Mouse (Mus musculus): ENCODE results near the gene Them5. TPM values are rescaled to one million over a fixed set of nuclear protein-coding genes. Genes with fewer than 3 reads are reported as not detected.

Them5 gene
- polyA plus RNA-seq, 1 experiment from 2014 or later = 0.06 TPM

- no peak for DNase-seq (ENCODE audit: low read depth, low spot score)
- peaks cover 8% of the 10 kb centered on the region for H3K27me3 ChIP-seq
- no peak for TF ChIP-seq CTCF (IDR thresholded peaks at IDR 0.05)
- in situ Hi-C loops (cut with MboI; ENCODE audit: low pct_unique_long_range_greater_than_20kb) = no loop called here
- ChIA-PET POLR2A (no interaction called here), CTCF (interaction anchor here (1.0 to 3.4 kb wide), 5 partner anchors 10 to 63 kb away, joined by 3 to 15 read pairs (median 4); no protein-coding TSS in a partner anchor)
- ATAC-seq = no peak
These were observed 51.1 kb downstream of the Them5 start for GRCm38 (mm10) chr3:94393049-94393448.

- ChIA-PET CTCF (interaction anchor here (1.4 kb wide), 1 partner anchor 30 kb away, joined by 3 read pairs; no protein-coding TSS in a partner anchor), POLR2A (no interaction called here)
- DNase-seq (ENCODE audit: low read depth, low spot score) (no peak), ATAC-seq (no peak)
- in situ Hi-C loops (cut with MboI; ENCODE audit: low pct_unique_long_range_greater_than_20kb) = no loop called here
- no peak for TF ChIP-seq CTCF (IDR thresholded peaks at IDR 0.05)
- H3K27me3 ChIP-seq = peaks cover 28% of the 10 kb centered on the region
These were observed 54.4 kb downstream of the Them5 start for GRCm38 (mm10) chr3:94396336-94396735.

- DNase-seq (ENCODE audit: low read depth, low spot score) = no peak
- in situ Hi-C loops (cut with MboI; ENCODE audit: low pct_unique_long_range_greater_than_20kb) = no loop called here
- no peak for TF ChIP-seq CTCF (IDR thresholded peaks at IDR 0.05)
- ChIA-PET POLR2A (no interaction called here), CTCF (interaction anchor here (1.4 to 2.1 kb wide), 2 partner anchors 16 to 30 kb away, joined by 3 to 4 read pairs; partner anchors contain the start of gene Tdrkh)
- no peak for ATAC-seq
- H3K27me3 ChIP-seq = peaks cover 31% of the 10 kb centered on the region
These were observed 55.0 kb downstream of the Them5 start for GRCm38 (mm10) chr3:94396851-94397250.

Other genes with a start within 250 kb of the Them5 start
- gene Gm10696, start 163.9 kb upstream of the Them5 start, polyA plus RNA-seq (2021) = not detected
- gene Gm5286, start 145.4 kb upstream of the Them5 start, polyA plus RNA-seq (2021) = not detected
- not detected for gene Gm4778, start 78.1 kb upstream of the Them5 start, polyA plus RNA-seq (2021)
- gene Them4, start 32.0 kb upstream of the Them5 start, polyA plus RNA-seq (2021) = 12.2 TPM
- not detected for gene C2cd4d, start 20.3 kb downstream of the Them5 start, polyA plus RNA-seq (2021)
- gene Rorc, start 30.7 kb downstream of the Them5 start, polyA plus RNA-seq (2021) = 16.1 TPM
- 0.06 TPM for gene Lingo4, start 56.4 kb downstream of the Them5 start, polyA plus RNA-seq (2021)
- gene Tdrkh, start 71.2 kb downstream of the Them5 start, polyA plus RNA-seq (2021) = 14.3 TPM
- gene Mrpl9, start 101.2 kb downstream of the Them5 start, polyA plus RNA-seq (2021) = 101 TPM
- 1.1 TPM for gene Oaz3, start 101.8 kb downstream of the Them5 start, polyA plus RNA-seq (2021)
- 0.17 TPM for gene Celf3, start 136.2 kb downstream of the Them5 start, polyA plus RNA-seq (2021)
- 0.19 TPM for gene Riiad1, start 138.2 kb downstream of the Them5 start, polyA plus RNA-seq (2021)
- 83.8 TPM for gene Snx27, start 240.6 kb downstream of the Them5 start, polyA plus RNA-seq (2021)